Mouse (Mus musculus): ENCODE data around the gene Hemk1. TPM values are rescaled to one million over a fixed set of nuclear protein-coding genes. Genes with fewer than 3 reads are reported as not detected.

The Hemk1 gene
- polyA plus RNA-seq (2012; rRNA removed) = 2.7 and 3.2 TPM in 2 replicates

GRCm38 (mm10) chr9:107338172-107338883, at the start of gene Hemk1:
Hemk1 (minus strand) TSS chr9:107338350.

GRCm38 (mm10) chr9:107340267-107340859, 2.2 kb upstream of the Hemk1 start, which contains the start of gene 6430571L13Rik:
6430571L13Rik (plus strand) TSS chr9:107340602.

GRCm38 (mm10) chr9:107296016-107296040, 42.3 kb downstream of the Hemk1 start, which contains the start of gene Cish:
Cish (plus strand) TSS chr9:107296026.

GRCm38 (mm10) chr9:107289211-107290076, 48.7 kb downstream of the Hemk1 start, which contains the start of gene Mapkapk3:
Mapkapk3 (minus strand) TSS chr9:107289877.

Other genes starting within 250 kb of the Hemk1 start
- 0.01 TPM in 2 replicates for gene Dock3, start 106.4 kb downstream of the Hemk1 start, polyA plus RNA-seq (2012; rRNA removed)
- 5.5 and 6.6 TPM in 2 replicates for gene Mapkapk3, start 48.5 kb downstream of the Hemk1 start, polyA plus RNA-seq (2012; rRNA removed)
- gene Cish, start 42.3 kb downstream of the Hemk1 start, polyA plus RNA-seq (2012; rRNA removed) = 3.0 and 3.6 TPM in 2 replicates
- 0.07 and 0.10 TPM in 2 replicates for gene 6430571L13Rik, start 2.3 kb upstream of the Hemk1 start, polyA plus RNA-seq (2012; rRNA removed)
- 0.02 and 0.03 TPM in 2 replicates for gene Cacna2d2, start 61.3 kb upstream of the Hemk1 start, polyA plus RNA-seq (2012; rRNA removed)
- gene Tmem115, start 195.6 kb upstream of the Hemk1 start, polyA plus RNA-seq (2012; rRNA removed) = 6.5 and 7.8 TPM in 2 replicates
- 9.6 and 9.8 TPM in 2 replicates for gene Cyb561d2, start 203.8 kb upstream of the Hemk1 start, polyA plus RNA-seq (2012; rRNA removed)
- gene Nprl2, start 203.9 kb upstream of the Hemk1 start, polyA plus RNA-seq (2012; rRNA removed) = 9.9 and 10.8 TPM in 2 replicates
- 0.14 and 0.29 TPM in 2 replicates for gene Zmynd10, start 208.9 kb upstream of the Hemk1 start, polyA plus RNA-seq (2012; rRNA removed)
- 14.2 and 15.7 TPM in 2 replicates for gene Rassf1, start 213.2 kb upstream of the Hemk1 start, polyA plus RNA-seq (2012; rRNA removed)
- gene Tusc2, start 224.9 kb upstream of the Hemk1 start, polyA plus RNA-seq (2012; rRNA removed) = 19.4 and 22.3 TPM in 2 replicates
- gene Hyal2, start 229.6 kb upstream of the Hemk1 start, polyA plus RNA-seq (2012; rRNA removed) = 19.0 and 20.3 TPM in 2 replicates
- gene Hyal1, start 238.6 kb upstream of the Hemk1 start, polyA plus RNA-seq (2012; rRNA removed) = 1.1 and 1.3 TPM in 2 replicates
- gene Naa80, start 240.5 kb upstream of the Hemk1 start, polyA plus RNA-seq (2012; rRNA removed) = 9.6 and 12.1 TPM in 2 replicates
- 0.44 and 0.53 TPM in 2 replicates for gene Hyal3, start 242.5 kb upstream of the Hemk1 start, polyA plus RNA-seq (2012; rRNA removed)
- 117 and 130 TPM in 2 replicates for gene Ifrd2, start 249.3 kb upstream of the Hemk1 start, polyA plus RNA-seq (2012; rRNA removed)